Mouse (Mus musculus) left cerebral cortex, postnatal 10 days (tissue): ENCODE measurements around the gene Katnbl1. TPM values are rescaled to one million over a fixed set of nuclear protein-coding genes. Genes with fewer than 3 reads are reported as not detected.
A peak's percentile ranks its signal among the peaks of the same experiment; 100 is the strongest.

ENCODE experiments used
- DNase-seq, 2 experiments: peaks; one replicate each; pipeline ENCODE4 v3.0.0; 2021 to 2022; ENCODE audit warnings: low spot score in 2 of 2, mixed read lengths in 1 of 2; ENCODE audit errors: extremely low spot score in 1 of 2
- intact Hi-C: fragments of 180-260 bp; cut with DNase I; formaldehyde crosslinking; loops from one replicate; pipeline ENCODE4 v1.15.1; 2025
- total RNA-seq, 2 experiments: library from RNA; stranded (reverse); gene quantifications; 2 replicates each; pipeline ENCODE4 v1.2.3; 2021

Gene Katnbl1
- total RNA-seq = 10 to 100 TPM; 15.4 to 17.3 TPM

GRCm38 (mm10) chr2:112378973-112379898, at the start of gene Katnbl1:
Gene Katnbl1, plus strand, starts transcription at chr2:112379211.
- DNase-seq = peak; percentile 84 to 97
- intact Hi-C loops = loop anchor here (2.0 to 5.0 kb wide), 2 partner anchors 73 to 104 kb away; partner anchors contain the start of gene Emc7

- no peak for DNase-seq
- intact Hi-C loops = no loop called here
These were observed 46.7 kb upstream of the Katnbl1 start for GRCm38 (mm10) chr2:112332051-112332898.

- intact Hi-C loops = no loop called here
- no peak for DNase-seq
These were observed 41.8 kb upstream of the Katnbl1 start for GRCm38 (mm10) chr2:112337211-112337610.

GRCm38 (mm10) chr2:112339736-112340135, 39.3 kb upstream of the Katnbl1 start:
- DNase-seq = no peak
- intact Hi-C loops = loop anchor here (2.0 kb wide), 1 partner anchor 77 kb away; no protein-coding TSS in a partner anchor

- intact Hi-C loops = no loop called here
- peak in 1 of 2 experiments; percentile 26 for DNase-seq
These were observed 37.9 kb upstream of the Katnbl1 start for GRCm38 (mm10) chr2:112341117-112341516.

GRCm38 (mm10) chr2:112348246-112348645, 30.8 kb upstream of the Katnbl1 start:
- no peak for DNase-seq
- intact Hi-C loops = no loop called here

- intact Hi-C loops = no loop called here
These were observed 25.1 kb upstream of the Katnbl1 start for GRCm38 (mm10) chr2:112353685-112354455.

GRCm38 (mm10) chr2:112359611-112360010, 19.4 kb upstream of the Katnbl1 start:
- intact Hi-C loops = loop anchor here (10.0 kb wide), 1 partner anchor 55 kb away; no protein-coding TSS in a partner anchor
- DNase-seq = no peak

More at GRCm38 (mm10) chr2:112353685-112354455, 25.1 kb upstream of the Katnbl1 start:
- no peak for DNase-seq

- intact Hi-C loops = loop anchor here (10.0 kb wide), 1 partner anchor 55 kb away; no protein-coding TSS in a partner anchor
- DNase-seq = no peak
These were observed 18.8 kb upstream of the Katnbl1 start for GRCm38 (mm10) chr2:112360012-112360780.

- no peak for DNase-seq
- intact Hi-C loops = loop anchor here (10.0 kb wide), 1 partner anchor 54 kb away; no protein-coding TSS in a partner anchor
These were observed 18.2 kb upstream of the Katnbl1 start for GRCm38 (mm10) chr2:112360781-112361169.

GRCm38 (mm10) chr2:112367222-112367621, 11.8 kb upstream of the Katnbl1 start:
- DNase-seq = no peak
- intact Hi-C loops = loop anchor here (5.0 to 10.0 kb wide), 2 partner anchors 48 to 100 kb away; partner anchors contain the start of genes Gm21985 and Slc12a6

GRCm38 (mm10) chr2:112367726-112368673, 11.0 kb upstream of the Katnbl1 start, which contains the start of gene Emc4:
Gene Emc4, minus strand, starts transcription at chr2:112368027.
- DNase-seq = peak; percentile 89 to 92
- intact Hi-C loops = loop anchor here (5.0 to 10.0 kb wide), 2 partner anchors 47 to 101 kb away; partner anchors contain the start of genes Gm21985 and Slc12a6

- no peak for DNase-seq
- intact Hi-C loops = loop anchor here (5.0 to 10.0 kb wide), 2 partner anchors 45 to 103 kb away; partner anchors contain the start of genes Gm21985 and Slc12a6
These were observed 9.1 kb upstream of the Katnbl1 start for GRCm38 (mm10) chr2:112369941-112370340.

GRCm38 (mm10) chr2:112373141-112373540, 5.9 kb upstream of the Katnbl1 start:
- intact Hi-C loops = no loop called here
- DNase-seq = no peak

GRCm38 (mm10) chr2:112374610-112375009, 4.4 kb upstream of the Katnbl1 start:
- intact Hi-C loops = loop anchor here (5.0 kb wide), 1 partner anchor 78 kb away; the partner anchor contains the start of gene Emc7
- DNase-seq = peak in 1 of 2 experiments; percentile 31

GRCm38 (mm10) chr2:112380131-112380530, 1.1 kb downstream of the Katnbl1 start:
- intact Hi-C loops = no loop called here
- no peak for DNase-seq
